In the genomic region with DNA sequence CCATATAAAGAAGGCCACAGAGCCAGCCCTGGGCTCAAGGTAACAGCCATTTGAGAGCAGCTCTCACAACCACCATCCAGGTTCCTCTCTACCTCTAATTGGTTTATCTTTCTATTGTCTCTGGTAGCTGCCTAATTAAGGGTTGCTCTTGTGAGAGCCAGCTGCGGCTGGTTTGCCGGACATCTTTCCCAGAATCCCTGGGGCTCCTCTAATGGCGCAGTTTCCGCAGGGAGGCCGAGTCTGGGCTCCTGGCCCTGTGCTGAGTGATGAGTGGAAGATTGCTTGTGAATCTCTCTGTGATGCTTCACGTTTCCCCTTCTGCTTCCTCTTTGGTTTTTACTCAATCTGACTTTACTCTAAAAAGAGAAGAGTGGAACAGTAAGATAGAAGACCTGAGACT, we compare ENCODE assay signal across 11 mouse cellular contexts. TPM values are rescaled to one million over a fixed set of nuclear protein-coding genes. Genes with fewer than 3 reads are reported as not detected.
DNase-seq lines count a peak whose midpoint lies in the region; TF ChIP-seq lines count a peak whose summit lies in the region.
"Had no signal": no experiment of that assay in that cellular context is flagged by ENCODE, and none has a peak within 500 bp of the region (broad histone marks: within the 10 kb centered on the region; RNA-seq: fewer than 3 reads in every experiment).

No protein-coding gene starts in this region.

- peaks cover 10% of the 10 kb centered on the region for H3K79me2 ChIP-seq in myocyte (ENCODE audit: control insufficient read depth, insufficient read depth)

- TF ChIP-seq POLR2A in cerebellum, adult 2 months (IDR thresholded peaks at IDR 0.05; ENCODE audit: borderline replicate concordance, insufficient read depth, low read length): no peak
- TF ChIP-seq POLR2A in bone marrow macrophage, adult 2 months (IDR thresholded peaks at IDR 0.05; ENCODE audit: borderline replicate concordance, low read depth, low read length): no peak
- no peak for TF ChIP-seq POLR2A in myocyte (IDR thresholded peaks at IDR 0.05; ENCODE audit: insufficient read length, low read depth)

- H3K36me3 ChIP-seq in hindbrain, embryonic 10.5 days: no peaks in the 10 kb centered on the region
- no peaks in the 10 kb centered on the region for H3K36me3 ChIP-seq in myocyte (ENCODE audit: control insufficient read depth, insufficient read depth)
- H3K36me3 ChIP-seq: lung, embryonic 15.5 days had no signal

- H3K27ac ChIP-seq in cerebellum, adult 2 months (ENCODE audit: insufficient read depth, low read length): no peak overlapping the region
- H3K27ac ChIP-seq in bone marrow macrophage, adult 2 months (ENCODE audit: insufficient read depth, low read depth, low read length): peak overlapping the region; percentile 8; the same call in 1 of the 2 replicates
- peak overlapping the region; percentile 80 for H3K27ac ChIP-seq in hindbrain, embryonic 10.5 days
- H3K27ac ChIP-seq: lung, embryonic 15.5 days had no signal

- H3K4me1 ChIP-seq in cerebellum, adult 2 months (ENCODE audit: control insufficient read depth, insufficient read depth, low read length): peaks cover 20% of the 10 kb centered on the region
- H3K4me1 ChIP-seq in bone marrow macrophage, adult 2 months (ENCODE audit: control insufficient read depth, insufficient read depth, low read length): peaks cover 27% of the 10 kb centered on the region
- H3K4me1 ChIP-seq in hindbrain, embryonic 10.5 days (replicated peaks): peaks cover 83% of the 10 kb centered on the region

- no peak overlapping the region for H3ac ChIP-seq in myocyte (ENCODE audit: control insufficient read depth, insufficient read length)

- no peak overlapping the region for H3K4me3 ChIP-seq in cerebellum, adult 2 months (replicated peaks; ENCODE audit: insufficient read depth, low read depth, low read length)
- no peak overlapping the region for H3K4me3 ChIP-seq in bone marrow macrophage, adult 2 months (ENCODE audit: insufficient read depth, low read length)
- no peak overlapping the region for H3K4me3 ChIP-seq in hindbrain, embryonic 10.5 days
- H3K4me3 ChIP-seq in myocyte: no peak overlapping the region
- H3K4me3 ChIP-seq: lung, embryonic 15.5 days had no signal

- WGBS in cerebellum, adult 2 months: 54% methylated on average over 6 of the region's 6 CpGs
- 51% methylated on average over 6 of the region's 6 CpGs for WGBS in hindbrain, embryonic 10.5 days

- DNase-seq in cerebellum, adult 8-10 months: peak; percentile 14
- no peak for DNase-seq in cerebellum, adult 2 months
- DNase-seq in hindbrain, embryonic 10.5 days (ENCODE audit: low spot score): no peak
- no peak for DNase-seq in adipocyte (ENCODE audit: low spot score)
- DNase-seq in embryo, embryonic 10.5 days (ENCODE audit: low spot score): no peak
- DNase-seq in left cerebral cortex, postnatal 25 days (ENCODE audit: low spot score in 2 of 2): no peak
- DNase-seq: B cell, adult 2 months had no signal

- no peaks in the 10 kb centered on the region for H3K27me3 ChIP-seq in cerebellum, adult 2 months (ENCODE audit: control insufficient read depth, insufficient read depth, low read length)
- no peaks in the 10 kb centered on the region for H3K27me3 ChIP-seq in hindbrain, embryonic 10.5 days (ENCODE audit: insufficient read depth, poor library complexity, severe bottlenecking)
- H3K27me3 ChIP-seq in myocyte (ENCODE audit: control insufficient read depth, insufficient read depth, insufficient read length): no peaks in the 10 kb centered on the region
- H3K27me3 ChIP-seq: lung, embryonic 15.5 days had no signal

- TF ChIP-seq CTCF in cerebellum, adult 2 months (IDR thresholded peaks at IDR 0.05; ENCODE audit: borderline replicate concordance, insufficient read depth, low read depth, low read length): no peak
- TF ChIP-seq CTCF in bone marrow macrophage, adult 2 months (IDR thresholded peaks at IDR 0.05; ENCODE audit: low read depth, low read length): no peak

- peak overlapping the region; percentile 81 for H3K4me2 ChIP-seq in myocyte (ENCODE audit: low read depth)
- H3K4me2 ChIP-seq: lung, embryonic 15.5 days had no signal

- no peaks in the 10 kb centered on the region for H3K9me3 ChIP-seq in hindbrain, embryonic 10.5 days
- H3K9me3 ChIP-seq: lung, embryonic 15.5 days had no signal

- intact Hi-C loops in left cerebral cortex, postnatal 25 days (cut with DNase I): no loop called here

TF ChIP-seq in myocyte, 11 proteins besides CTCF, POLR2A, EP300 and RAD21:
- TF ChIP-seq MAX (IDR thresholded peaks at IDR 0.05; ENCODE audit: low read depth) (no peak), E2F4 (IDR thresholded peaks at IDR 0.05; ENCODE audit: insufficient read depth) (no peak), REST (IDR thresholded peaks at IDR 0.05; ENCODE audit: insufficient read depth, insufficient read length) (no peak), MYOG (IDR thresholded peaks at IDR 0.05; ENCODE audit: control insufficient read depth in 1 of 3, insufficient read depth in 1 of 3, insufficient read length in 2 of 3, low read depth in 2 of 3) (no peak), USF1 (IDR thresholded peaks at IDR 0.05; ENCODE audit: low read depth) (no peak), CEBPB (IDR thresholded peaks at IDR 0.05; ENCODE audit: insufficient read depth, poor library complexity, severe bottlenecking) (no peak), SRF (IDR thresholded peaks at IDR 0.05; ENCODE audit: control insufficient read depth, insufficient read length, low read depth) (no peak), TCF3 (IDR thresholded peaks at IDR 0.05; ENCODE audit: insufficient read length, low read depth) (no peak), TCF12 (IDR thresholded peaks at IDR 0.05; ENCODE audit: insufficient read depth, poor library complexity, severe bottlenecking) (no peak), MYOD1 (IDR thresholded peaks at IDR 0.05; ENCODE audit: control insufficient read depth in 1 of 3, insufficient read length in 2 of 3, low read depth in 2 of 3) (no peak), POLR2AphosphoS2 (IDR thresholded peaks at IDR 0.05; ENCODE audit: insufficient read length, low read depth) (no peak)
TF ChIP-seq in myocyte: peak in this region for 0.

RNA-seq across cellular contexts. Expression of a gene that starts 36.8 kb away (rescaled TPM):
- 76.4 and 78.9 TPM in 2 replicates for polyA plus RNA-seq in cerebellum, adult 2 months (2012; rRNA removed)
- 0.81 and 0.83 TPM in 2 replicates for polyA plus RNA-seq in bone marrow macrophage, adult 2 months (2012; ENCODE audit: insufficient read depth, insufficient read length, missing spikeins)
- 32.9 and 65.5 TPM in 2 replicates for polyA plus RNA-seq in hindbrain, embryonic 10.5 days (2016; fragmentation: Nextera tagmentation; extraction: Ambion mirVana)
- 35.1 TPM for polyA plus RNA-seq in myocyte (2012; fragmentation: generic; extraction: Trizol)
- 100 to 1,000 TPM; 135 to 137 TPM for total RNA-seq in left cerebral cortex, postnatal 25 days (2021)
- total RNA-seq: common myeloid progenitor, adult 5-6 weeks had no signal

RNA-seq across cellular contexts. Expression of a gene that starts 49.0 kb away (rescaled TPM):
- polyA plus RNA-seq in cerebellum, adult 2 months (2012; rRNA removed): 24.9 and 25.4 TPM in 2 replicates
- polyA plus RNA-seq in bone marrow macrophage, adult 2 months (2012; ENCODE audit: insufficient read depth, insufficient read length, missing spikeins): 7.2 and 8.5 TPM in 2 replicates
- 861 and 996 TPM in 2 replicates for polyA plus RNA-seq in hindbrain, embryonic 10.5 days (2016; fragmentation: Nextera tagmentation; extraction: Ambion mirVana)
- 1,713 TPM for polyA plus RNA-seq in myocyte (2012; fragmentation: generic; extraction: Trizol)
- 10 to 100 TPM; 34.9 TPM for total RNA-seq in left cerebral cortex, postnatal 25 days (2021)

Comparison
In these comparisons a context has a peak if more than half of its experiments do, and no peak if none do; other contexts are left out.
1. RNA of a gene that starts 36.8 kb away (polyA plus RNA-seq): 76.4 to 78.9 TPM in cerebellum, adult 2 months, 32.9 to 65.5 TPM in hindbrain, embryonic 10.5 days and 35.1 TPM in myocyte (single experiment); 0.81 to 0.83 TPM in bone marrow macrophage, adult 2 months; every median in the first group is over 10 times any median in the second.
2. RNA of a gene that starts 49.0 kb away (polyA plus RNA-seq): 1,713 TPM in myocyte (single experiment) and 861 to 996 TPM in hindbrain, embryonic 10.5 days; 24.9 to 25.4 TPM in cerebellum, adult 2 months and 7.2 to 8.5 TPM in bone marrow macrophage, adult 2 months; every median in the first group is over 10 times any median in the second.